Mouse (Mus musculus): ENCODE results near the gene Dlec1.

GRCm38 (mm10) chr9:119088148-119088801, 14.0 kb upstream of the Dlec1 start:
- TF ChIP-seq CTCF (IDR thresholded peaks at IDR 0.05; ENCODE audit: extremely low read depth, insufficient read length, insufficient replicate concordance, low read depth, low read length) (no peak), POLR2A (IDR thresholded peaks at IDR 0.05; ENCODE audit: low read depth, low read length) (peak; percentile 90)

Data from small intestine, adult 2 months (tissue).